Mouse (Mus musculus) small intestine, adult 2 months (tissue): ENCODE results near the gene Pitpnm1.

Experiments
- CTCF ChIP-seq: fragments of 200-500 bp; IDR thresholded peaks from 2 replicates; pipeline ENCODE4 v1.5.1; 2012; ENCODE audit warnings: low read depth, mild to moderate bottlenecking, control low read depth, inconsistent platforms, low read length, moderate library complexity, mixed read lengths; ENCODE audit not compliant: insufficient replicate concordance, insufficient read length; ENCODE audit errors: extremely low read depth
- POLR2A ChIP-seq: fragments of 200-500 bp; IDR thresholded peaks from 2 replicates; pipeline ENCODE4 v1.6.1; 2012; ENCODE audit warnings: low read depth, mild to moderate bottlenecking, control low read depth, inconsistent platforms, low read length, moderate library complexity

DNA sequence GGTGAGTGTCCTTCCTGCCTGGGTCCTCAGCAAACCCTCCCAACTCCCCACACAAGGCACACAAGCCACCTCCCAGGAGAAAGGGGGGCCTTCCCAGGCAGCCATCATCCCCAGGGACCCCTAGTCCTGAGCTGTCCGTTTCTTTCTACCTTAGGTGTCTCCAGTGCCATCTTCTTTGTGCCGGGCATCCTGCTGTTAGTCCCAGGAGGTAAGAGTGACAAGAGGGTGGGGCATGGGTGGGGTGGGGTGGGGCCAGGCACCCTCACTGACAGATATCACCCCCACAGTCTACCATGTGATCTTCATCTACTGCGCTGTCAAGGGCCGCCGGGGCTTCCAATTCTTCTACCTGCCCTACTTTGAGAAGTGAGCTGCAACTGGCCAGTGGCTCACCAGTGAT, 31.3 kb downstream of the Pitpnm1 start:
- no peak for TF ChIP-seq POLR2A
- no peak for TF ChIP-seq CTCF
